Mouse (Mus musculus) large intestine, adult 2 months (tissue): ENCODE measurements around the gene Pgpep1l. TPM values are rescaled to one million over a fixed set of nuclear protein-coding genes. Genes with fewer than 3 reads are reported as not detected.

Source experiments
- polyA plus RNA-seq: library from polyadenylated mRNA; depleted of rRNA; stranded (reverse); fragments of >200 nt; gene quantifications from 2 replicates; pipeline ENCODE4 v1.2.3, GENCODE M21; 2012; rRNA removed

Pgpep1l gene
- polyA plus RNA-seq, 1 experiment: not detected

Other genes with a start within 250 kb of the Pgpep1l start
- 1.5 and 2.9 TPM in 2 replicates for gene Fam169b, start 9.6 kb upstream of the Pgpep1l start, polyA plus RNA-seq